Mouse (Mus musculus): ENCODE results near the gene Prr36.

GRCm38 (mm10) chr8:4252934-4253841 is 35.9 kb upstream of the Prr36 start, which contains the start of gene Snapc2:
- no peak for TF ChIP-seq CTCF (IDR thresholded peaks at IDR 0.05; ENCODE audit: low read depth)
- TF ChIP-seq EP300 (optimal IDR thresholded peaks at IDR 0.05): no peak

Data from stomach, postnatal 0 days (tissue).